Mouse (Mus musculus): ENCODE results near the gene Map4. TPM values are rescaled to one million over a fixed set of nuclear protein-coding genes. Genes with fewer than 3 reads are reported as not detected.

Map4 gene
- polyA plus RNA-seq, 1 experiment from 2014 or later, result 82.4 TPM

GRCm38 (mm10) chr9:110132921-110133320 is 201.7 kb downstream of the Map4 start:
- Histone ChIP-seq H3K4me3 (replicated peaks) (peak overlapping the region; percentile 85), H3K4me2 (replicated peaks) (peak overlapping the region; percentile 56), H3K9me3 (replicated peaks) (no peaks in the 10 kb centered on the region), H3K27me3 (no peaks in the 10 kb centered on the region), H3K9ac (no peak overlapping the region), H3K36me3 (peaks cover 24% of the 10 kb centered on the region), H3K27ac (replicated peaks) (no peak overlapping the region), H3K4me1 (peaks cover 22% of the 10 kb centered on the region)
- ATAC-seq (ENCODE audit: insufficient number of reproducible peaks, low FRiP score, low TSS enrichment, low read depth), result no peak
- whole genome bisulfite sequencing, result 54% methylated on average over 6 of the region's 6 CpGs

Small RNAs within 50 kb of the gene (microRNA-seq; reads per million reads assigned to microRNA genes)
- gene Mir7089 (ENCODE audit: borderline number of aligned reads), result 0.52 reads per million

Other genes starting within 250 kb of the Map4 start
- not detected in 2 replicates for gene Fbxw18, start 228.8 kb upstream of the Map4 start, polyA plus RNA-seq (2015; fragmentation: Nextera tagmentation; extraction: Ambion mirVana)
- not detected in 2 replicates for gene Fbxw26, start 185.4 kb upstream of the Map4 start, polyA plus RNA-seq (2015; fragmentation: Nextera tagmentation; extraction: Ambion mirVana)
- not detected in 2 replicates for gene Fbxw27, start 140.8 kb upstream of the Map4 start, polyA plus RNA-seq (2015; fragmentation: Nextera tagmentation; extraction: Ambion mirVana)
- 1.4 and 2.6 TPM in 2 replicates for gene Spink8, start 119.2 kb upstream of the Map4 start, polyA plus RNA-seq (2015; fragmentation: Nextera tagmentation; extraction: Ambion mirVana)
- 56.8 and 60.8 TPM in 2 replicates for gene Nme6, start 98.7 kb upstream of the Map4 start, polyA plus RNA-seq (2015; fragmentation: Nextera tagmentation; extraction: Ambion mirVana)
- 2.2 and 2.4 TPM in 2 replicates for gene Camp, start 81.8 kb upstream of the Map4 start, polyA plus RNA-seq (2015; fragmentation: Nextera tagmentation; extraction: Ambion mirVana)
- gene Cdc25a, start 55.9 kb upstream of the Map4 start, polyA plus RNA-seq (2015; fragmentation: Nextera tagmentation; extraction: Ambion mirVana), result 26.2 and 26.8 TPM in 2 replicates
- 113 and 119 TPM in 2 replicates for gene Smarcc1, start 186.2 kb downstream of the Map4 start, polyA plus RNA-seq (2015; fragmentation: Nextera tagmentation; extraction: Ambion mirVana)
- gene Dhx30, start 186.4 kb downstream of the Map4 start, polyA plus RNA-seq (2015; fragmentation: Nextera tagmentation; extraction: Ambion mirVana), result 127 and 137 TPM in 2 replicates